Mouse (Mus musculus) CH12.LX (cell line): ENCODE data around the gene Hcn1.

ENCODE experiments used
- CTCF ChIP-seq, 2 experiments: IDR thresholded peaks in 1 of 2; conservative IDR thresholded peaks in 1 of 2; 2 replicates each; pipeline ENCODE4 v1.5.1; 2011 to 2012; ENCODE audit warnings: low read depth in 2 of 2, low read length in 2 of 2, improper control_type of control experiment in 1 of 2, inconsistent platforms in 1 of 2, mild to moderate bottlenecking in 1 of 2, moderate library complexity in 1 of 2
- EP300 ChIP-seq: IDR thresholded peaks from 2 replicates; pipeline ENCODE4 v1.6.1; 2011; ENCODE audit warnings: low read length, improper control_type of control experiment
- HCFC1 ChIP-seq: IDR thresholded peaks from 2 replicates; pipeline ENCODE4 v1.6.1; 2012; ENCODE audit warnings: low read depth, mild to moderate bottlenecking, inconsistent platforms, low read length, improper control_type of control experiment
- MAFK ChIP-seq: IDR thresholded peaks from 2 replicates; pipeline ENCODE4 v1.6.1; 2011; ENCODE audit warnings: low read length, improper control_type of control experiment; ENCODE audit not compliant: insufficient replicate concordance
- MAX ChIP-seq: IDR thresholded peaks from 2 replicates; pipeline ENCODE4 v1.6.1; 2011; ENCODE audit warnings: low read length, improper control_type of control experiment
- POLR2A ChIP-seq: IDR thresholded peaks from 2 replicates; pipeline ENCODE4 v1.6.1; 2011; ENCODE audit warnings: low read depth, mild to moderate bottlenecking, improper control_type of control experiment, low read length
- ZC3H11A ChIP-seq: IDR thresholded peaks from 2 replicates; pipeline ENCODE4 v1.6.1; 2012; ENCODE audit warnings: low read depth, mild to moderate bottlenecking, inconsistent platforms, low read length, improper control_type of control experiment
- ZKSCAN1 ChIP-seq: IDR thresholded peaks from 2 replicates; pipeline ENCODE4 v1.6.1; 2012; ENCODE audit warnings: low read depth, inconsistent platforms, low read length, improper control_type of control experiment, borderline replicate concordance

DNA sequence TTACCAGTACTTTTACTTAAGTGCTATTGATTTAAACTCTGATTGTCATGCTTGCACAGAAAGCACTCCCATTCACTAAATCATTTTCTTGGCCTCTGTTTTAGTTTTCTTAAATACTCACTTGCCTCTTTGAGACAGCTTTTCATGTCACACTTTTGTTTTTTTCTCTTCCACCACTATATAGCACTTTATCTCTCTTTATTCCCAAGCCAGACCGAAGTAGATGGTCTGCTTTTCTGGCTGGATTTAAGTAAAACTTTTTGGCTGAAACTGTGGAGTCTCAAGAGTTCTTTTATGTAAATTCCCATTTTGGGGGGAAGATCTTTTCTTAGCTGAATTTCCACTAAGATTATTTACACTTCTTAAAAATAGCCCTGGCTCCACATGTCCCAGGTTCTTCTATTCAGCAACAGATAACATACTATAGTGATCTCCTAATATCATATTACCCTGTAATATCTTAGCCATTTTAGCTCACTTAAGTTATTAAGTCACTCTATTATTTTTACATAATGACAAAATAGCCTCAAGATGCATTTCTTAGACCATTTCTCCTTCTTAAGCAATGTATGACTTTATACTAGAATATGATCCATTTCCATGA lies 92.7 kb downstream of the Hcn1 start:
- TF ChIP-seq CTCF (conservative IDR thresholded peaks at IDR 0.05 in 1 of 2, IDR thresholded peaks at IDR 0.05 in 1 of 2; ENCODE audit: low read depth in 2 of 2, low read length in 2 of 2) (no peak), HCFC1 (no peak), ZC3H11A (no peak), EP300 (no peak), POLR2A (no peak), MAX (no peak), MAFK (no peak), ZKSCAN1 (no peak)
